Mouse (Mus musculus) embryonic fibroblast, embryonic 13.5 days (primary cell): ENCODE measurements around the gene Spata31d1b.

Experiments used
- CTCF ChIP-seq: IDR thresholded peaks from 2 replicates; pipeline ENCODE4 v1.5.1; 2011; ENCODE audit warnings: mild to moderate bottlenecking, control low read depth, low read length, moderate library complexity, borderline replicate concordance; ENCODE audit not compliant: insufficient read depth
- POLR2A ChIP-seq: IDR thresholded peaks from 2 replicates; pipeline ENCODE4 v1.6.1; 2011; ENCODE audit warnings: low read depth, mild to moderate bottlenecking, control low read depth, low read length, moderate library complexity

DNA sequence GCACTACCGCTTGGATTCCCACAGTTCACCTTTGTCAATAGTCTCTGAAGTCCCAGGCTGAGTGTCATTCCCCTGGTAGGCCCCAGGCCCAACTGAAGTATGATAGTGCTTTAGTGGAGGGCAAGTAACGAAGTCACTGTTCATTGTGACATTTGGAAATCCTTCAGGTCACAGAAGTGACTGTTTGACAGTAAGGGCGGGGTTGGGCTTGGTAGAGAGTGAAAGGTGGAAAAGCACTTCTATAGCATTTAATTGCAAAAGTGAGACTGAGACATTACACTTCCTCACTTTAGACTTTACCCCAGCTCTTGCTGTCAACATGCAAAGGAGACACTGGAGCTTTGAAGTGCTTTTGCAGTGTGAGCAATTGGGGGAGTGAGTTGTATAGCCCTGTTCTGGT lies 18.1 kb upstream of the Spata31d1b start, which contains the start of gene 4921517D22Rik:
- TF ChIP-seq CTCF (no peak), POLR2A (no peak)
